10 mouse cellular contexts compared by ENCODE assay signal in genomic region chr17:87011301-87012019, GRCm38 (mm10). TPM values are rescaled to one million over a fixed set of nuclear protein-coding genes. Genes with fewer than 3 reads are reported as not detected.
DNase-seq lines count a peak whose midpoint lies in the region; ATAC-seq lines count a peak whose summit lies in the region.
"Had no signal": no experiment of that assay in that cellular context is flagged by ENCODE, and none has a peak within 500 bp of the region (broad histone marks: within the 10 kb centered on the region; RNA-seq: fewer than 3 reads in every experiment).

No protein-coding gene starts in this region.

- H3K27me3 ChIP-seq in intestine, embryonic 15.5 days (replicated peaks) = no peaks in the 10 kb centered on the region
- H3K27me3 ChIP-seq: midbrain, embryonic 12.5 days had no signal

- peaks cover 7% of the 10 kb centered on the region; the same call in 1 of the 2 replicates for H3K36me3 ChIP-seq in intestine, embryonic 15.5 days

- no peak overlapping the region for H3K4me3 ChIP-seq in intestine, embryonic 15.5 days (replicated peaks)
- H3K4me3 ChIP-seq: midbrain, embryonic 12.5 days had no signal

- H3K9me3 ChIP-seq in intestine, embryonic 15.5 days = no peaks in the 10 kb centered on the region
- H3K9me3 ChIP-seq: midbrain, embryonic 12.5 days had no signal

- DNase-seq in adrenal gland, adult 2 months = peak; percentile 28
- no peak for DNase-seq in adrenal gland, postnatal 4 days (ENCODE audit: low spot score in 2 of 2)
- peak; percentile 91 for DNase-seq in brain, adult 2 months (ENCODE audit: low read depth, low spot score)
- DNase-seq in frontal cortex, postnatal 10 days (ENCODE audit: low spot score in 2 of 2) = peak; percentile 43 to 62
- peak; percentile 39 to 64 for DNase-seq in left cerebral cortex, postnatal 36 days (ENCODE audit: low spot score in 2 of 2)
- DNase-seq in heart, adult 8-10 months (ENCODE audit: low spot score) = no peak
- DNase-seq in thymus, postnatal 10 days (ENCODE audit: low spot score in 2 of 2) = no peak

- WGBS in intestine, embryonic 15.5 days = 78% methylated on average over 13 of the region's 13 CpGs

- no peaks in the 10 kb centered on the region for H3K4me1 ChIP-seq in intestine, embryonic 15.5 days (replicated peaks)
- H3K4me1 ChIP-seq: midbrain, embryonic 12.5 days had no signal

- H3K9ac ChIP-seq in intestine, embryonic 15.5 days = no peak overlapping the region
- H3K9ac ChIP-seq: midbrain, embryonic 12.5 days had no signal

- no peak for ATAC-seq in intestine, embryonic 15.5 days
- ATAC-seq: inflammation-experienced regulatory T-cells, adult 6 months had no signal

- intact Hi-C loops in left cerebral cortex, postnatal 36 days (cut with DNase I) = no loop called here

- no peak overlapping the region for H3K27ac ChIP-seq in intestine, embryonic 15.5 days
- H3K27ac ChIP-seq: midbrain, embryonic 12.5 days had no signal

- no peak overlapping the region for H3K4me2 ChIP-seq in intestine, embryonic 15.5 days (replicated peaks)
- H3K4me2 ChIP-seq: midbrain, embryonic 12.5 days had no signal

RNA-seq across cellular contexts. Expression of gene Pigf, which starts 13.7 kb away (rescaled TPM):
- total RNA-seq in adrenal gland, adult 2 months (2021) = 10 to 100 TPM; 11.6 to 18.8 TPM
- 0.58 and 1.6 TPM in 2 replicates for polyA plus RNA-seq in adrenal gland, adult 2 months (2012; rRNA removed)
- total RNA-seq in adrenal gland, postnatal 4 days (2021) = 10 to 100 TPM; 11.4 to 13.0 TPM
- total RNA-seq in left cerebral cortex, postnatal 36 days (2021) = 10 to 100 TPM; 15.0 to 18.1 TPM
- polyA plus RNA-seq in intestine, embryonic 15.5 days (2015; fragmentation: Nextera tagmentation; extraction: Ambion mirVana) = 55.2 and 57.4 TPM in 2 replicates
- total RNA-seq in heart, adult 8-10 months (2022) = 1 to 10 TPM; 2.0 to 4.1 (median 3.5) TPM

RNA-seq across cellular contexts. Expression of gene Cript, which starts 13.9 kb away (rescaled TPM):
- total RNA-seq in adrenal gland, adult 2 months (2021) = 10 to 100 TPM; 62.2 to 72.8 TPM
- polyA plus RNA-seq in adrenal gland, adult 2 months (2012; rRNA removed) = 1.9 and 2.2 TPM in 2 replicates
- 10 to 100 TPM; 49.8 to 50.1 TPM for total RNA-seq in adrenal gland, postnatal 4 days (2021)
- 10 to 100 TPM; 61.2 to 66.2 TPM for total RNA-seq in left cerebral cortex, postnatal 36 days (2021)
- 129 and 138 TPM in 2 replicates for polyA plus RNA-seq in intestine, embryonic 15.5 days (2015; fragmentation: Nextera tagmentation; extraction: Ambion mirVana)
- 10 to 100 TPM; 44.4 to 56.4 (median 47.0) TPM for total RNA-seq in heart, adult 8-10 months (2022)

RNA-seq across cellular contexts. Expression of gene Rhoq, which starts 48.6 kb away (rescaled TPM):
- total RNA-seq in adrenal gland, adult 2 months (2021) = 100 to 1,000 TPM; 100 to 101 TPM
- polyA plus RNA-seq in adrenal gland, adult 2 months (2012; rRNA removed) = 34.9 and 42.3 TPM in 2 replicates
- total RNA-seq in adrenal gland, postnatal 4 days (2021) = 10 to 100 TPM; 46.0 to 46.9 TPM
- total RNA-seq in left cerebral cortex, postnatal 36 days (2021) = 10 to 100 TPM; 36.3 to 45.0 TPM
- polyA plus RNA-seq in intestine, embryonic 15.5 days (2015; fragmentation: Nextera tagmentation; extraction: Ambion mirVana) = 11.2 and 11.6 TPM in 2 replicates
- total RNA-seq in heart, adult 8-10 months (2022) = 100 to 1,000 TPM; 120 to 141 (median 127) TPM

Comparison
In these comparisons a context has a peak if more than half of its experiments do, and no peak if none do; other contexts are left out.
1. DNase-seq: peak in adrenal gland, adult 2 months (single experiment), brain, adult 2 months (single experiment), frontal cortex, postnatal 10 days (2 of 2) and left cerebral cortex, postnatal 36 days (2 of 2); none in adrenal gland, postnatal 4 days (0 of 2), heart, adult 8-10 months (single experiment) and thymus, postnatal 10 days (0 of 2).